Mouse (Mus musculus): ENCODE data around the gene Mctp2.

- no peak for TF ChIP-seq CTCF (IDR thresholded peaks at IDR 0.05; ENCODE audit: low read depth, low read length)
- TF ChIP-seq TAL1 (conservative IDR thresholded peaks at IDR 0.05; ENCODE audit: low read depth, low read length), result no peak
- no peak for TF ChIP-seq GATA1 (IDR thresholded peaks at IDR 0.05; ENCODE audit: borderline replicate concordance, low read length)
These were observed 191.3 kb downstream of the Mctp2 start for GRCm38 (mm10) chr7:72115073-72115472.

Data from G1E (cell line).